Mouse (Mus musculus) gastrocnemius, postnatal 36 days (tissue): Measurements from ENCODE around the gene Cand2. TPM values are rescaled to one million over a fixed set of nuclear protein-coding genes. Genes with fewer than 3 reads are reported as not detected.

Experiments used
- DNase-seq, 2 experiments: peaks; one replicate each; pipeline ENCODE4 v3.0.0; 2022
- intact Hi-C: fragments of 180-260 bp; cut with DNase I; formaldehyde crosslinking; loops from one replicate; pipeline ENCODE4 v1.15.1; 2025
- long read RNA-seq, 2 experiments: library from polyadenylated mRNA; stranded (forward); transcript quantifications; one replicate each; pipeline ENCODE4 v2.0.0; 2021
- total RNA-seq, 2 experiments: library from RNA; stranded (reverse); gene quantifications; 2 replicates each; pipeline ENCODE4 v1.2.3; 2021

Gene Cand2
- 10 to 100 TPM; 66.8 to 71.3 TPM for total RNA-seq
- long read RNA-seq, experiment 1, full-length matches to known transcripts = 12 of 53 reads
- long read RNA-seq, experiment 1, partial matches to known transcripts = 33 of 53 reads
- long read RNA-seq, experiment 1, other reads (novel, unspliced or antisense) = 8 of 53 reads
- long read RNA-seq, experiment 2, full-length matches to known transcripts = 10 of 73 reads
- long read RNA-seq, experiment 2, partial matches to known transcripts = 63 of 73 reads
- long read RNA-seq, experiment 2, other reads (novel, unspliced or antisense) = 0 of 73 reads

DNA sequence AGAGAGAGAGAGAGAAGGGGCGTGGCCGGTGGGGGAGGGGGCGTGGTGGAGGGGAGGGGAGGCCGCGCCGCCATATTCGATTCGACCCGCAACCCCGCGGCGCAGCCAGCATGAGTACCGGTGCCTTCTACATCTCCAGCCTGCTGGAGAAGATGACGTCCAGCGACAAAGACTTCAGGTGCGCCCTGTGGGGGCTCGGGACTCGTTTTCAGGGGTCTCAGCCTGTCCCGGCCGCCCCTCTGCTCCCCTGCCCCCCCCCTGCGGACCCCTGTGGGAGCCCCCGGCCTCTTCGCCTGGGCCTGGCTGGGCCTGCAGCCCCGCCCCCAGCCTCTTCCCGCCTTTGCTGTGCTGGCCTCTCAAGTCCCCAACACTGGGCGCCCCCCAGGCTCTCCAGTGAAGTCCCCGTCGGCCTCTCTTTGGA lies at the start of gene Cand2:
Gene Cand2, plus strand, starts transcription at position 38 of the 421 bp plus-strand sequence.
- intact Hi-C loops = no loop called here
- DNase-seq = peak in 1 of 2 experiments; percentile 33

DNA sequence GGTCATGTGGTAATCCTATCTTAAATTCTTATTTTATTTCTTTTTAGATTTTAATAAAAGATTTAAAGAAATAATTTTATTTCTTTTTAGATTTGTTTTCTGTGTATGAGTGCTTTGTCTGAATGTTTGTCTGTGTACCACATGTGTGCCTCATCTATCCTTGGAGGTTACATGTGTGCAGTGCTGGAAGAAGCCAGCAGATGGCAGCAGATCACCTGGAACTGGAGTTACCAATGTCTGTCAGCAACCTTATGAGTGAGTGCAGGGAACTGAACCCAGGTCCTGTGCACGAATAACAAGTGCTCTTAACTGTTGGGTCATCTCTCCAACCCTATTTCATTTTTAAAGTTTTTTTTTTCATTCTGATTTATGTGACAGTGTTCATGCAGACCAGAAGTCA lies 47.2 kb upstream of the Cand2 start:
- peak in 1 of 2 experiments; percentile 33 for DNase-seq
- intact Hi-C loops = loop anchor here (10.0 kb wide), 1 partner anchor 78 kb away; the partner anchor contains the start of gene Rpl32

DNA sequence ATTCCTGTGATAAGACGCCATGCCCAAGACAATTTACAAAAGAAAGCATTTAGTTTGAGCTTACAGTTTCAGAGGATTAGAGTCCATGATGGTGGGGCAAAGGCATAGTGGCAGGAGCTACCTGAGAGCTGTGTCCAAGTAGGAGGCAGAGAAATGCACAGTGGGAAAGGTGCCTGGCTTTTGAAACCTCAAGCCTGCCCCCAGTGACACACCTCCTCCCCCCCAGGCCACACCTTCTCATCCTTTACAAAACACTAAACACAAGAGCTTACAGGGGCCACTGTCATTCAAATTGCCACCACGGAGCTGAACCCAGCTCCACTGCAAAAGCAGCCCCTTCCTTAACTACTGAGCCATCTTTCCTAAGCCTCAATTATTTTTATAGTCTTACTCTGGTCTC lies 46.8 kb upstream of the Cand2 start:
- DNase-seq = no peak
- intact Hi-C loops = loop anchor here (10.0 kb wide), 1 partner anchor 77 kb away; the partner anchor contains the start of gene Rpl32

DNA sequence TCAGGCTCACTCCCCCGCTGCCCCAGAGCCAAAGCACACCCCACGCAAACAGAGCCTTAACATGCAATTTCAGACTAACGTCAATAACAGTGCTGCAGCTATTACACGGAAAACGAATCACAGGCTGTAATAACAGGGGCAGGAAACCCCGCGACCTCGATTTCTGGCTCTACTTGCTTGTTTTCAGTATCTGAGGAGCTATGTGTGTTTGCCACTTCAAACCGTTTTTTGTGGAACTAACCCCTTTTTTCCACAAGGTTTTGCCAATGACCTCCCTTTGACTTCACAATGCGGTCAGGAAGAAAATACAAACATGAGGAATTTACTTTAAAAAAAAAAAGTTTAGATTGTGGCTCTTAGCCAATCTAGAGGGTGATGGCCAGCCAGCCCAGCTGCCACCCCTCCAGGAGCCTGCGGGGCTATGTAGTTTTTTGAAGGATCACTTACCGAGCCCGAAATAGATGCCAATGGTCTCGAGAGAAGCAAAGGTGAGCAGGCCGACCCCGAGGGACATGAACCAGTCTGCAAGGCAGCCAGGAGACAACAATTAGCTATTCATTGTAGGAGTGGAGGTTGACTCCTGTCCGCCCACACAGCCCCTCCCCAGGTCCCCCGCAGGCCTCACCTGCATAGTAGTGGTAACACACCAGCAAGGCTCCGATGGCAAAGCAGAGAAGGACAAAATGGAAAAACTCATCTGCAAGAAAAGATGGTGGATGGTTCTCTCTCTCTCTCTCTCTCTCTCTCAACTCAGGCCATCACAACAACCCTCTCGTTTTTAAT lies 43.6 kb upstream of the Cand2 start:
- intact Hi-C loops = no loop called here

DNA sequence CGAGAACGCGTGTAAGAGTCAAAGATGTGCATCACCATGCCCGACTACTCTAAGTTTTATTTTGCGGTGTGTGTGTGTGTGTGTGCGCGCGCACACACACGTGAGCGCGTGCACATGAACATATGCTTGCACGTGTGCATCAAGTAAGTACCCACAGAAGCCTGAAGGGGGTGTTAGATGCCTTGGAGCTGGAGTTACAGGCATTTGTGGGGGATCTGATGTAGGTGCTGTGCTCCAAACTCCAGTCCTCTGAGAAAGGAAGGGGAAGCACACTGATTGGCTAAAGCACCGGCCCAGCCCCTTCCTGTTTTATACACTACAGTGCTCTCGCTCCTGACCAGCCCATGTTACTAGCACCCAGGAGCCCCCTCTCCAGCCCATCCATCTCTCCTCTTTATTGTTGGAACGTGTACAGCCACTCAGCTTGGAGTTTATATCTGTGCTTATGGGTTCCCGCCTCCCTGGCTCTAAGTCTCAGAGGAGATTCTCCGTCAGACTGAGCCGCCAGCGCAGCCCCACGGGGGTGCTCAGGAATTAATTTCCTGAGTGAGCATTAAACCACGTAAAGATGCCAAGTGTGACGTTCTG lies 41.9 kb upstream of the Cand2 start:
- intact Hi-C loops = no loop called here
- DNase-seq = no peak

More for the DNA sequence above, 43.6 kb upstream of the Cand2 start:
- DNase-seq = no peak

DNA sequence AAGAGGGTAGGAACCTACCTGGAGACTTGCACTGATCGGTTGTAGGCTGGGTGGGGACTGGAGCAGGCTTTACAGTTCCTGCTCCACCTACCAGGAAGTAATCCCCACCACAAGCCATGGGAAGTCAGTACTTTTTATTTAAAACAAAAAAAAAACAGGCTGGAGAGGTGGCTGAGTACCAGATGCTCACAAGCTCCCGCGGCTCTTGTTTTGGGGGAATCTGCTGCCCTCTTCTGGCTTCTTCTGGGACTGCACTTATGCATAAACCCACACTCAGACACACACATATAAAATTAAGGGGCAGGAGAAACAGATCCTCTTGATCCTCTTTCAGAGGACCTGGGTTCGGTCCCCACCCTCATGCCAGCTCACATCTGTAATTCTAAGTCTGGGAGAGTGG lies 39.4 kb upstream of the Cand2 start:
- intact Hi-C loops = no loop called here
- no peak for DNase-seq

DNA sequence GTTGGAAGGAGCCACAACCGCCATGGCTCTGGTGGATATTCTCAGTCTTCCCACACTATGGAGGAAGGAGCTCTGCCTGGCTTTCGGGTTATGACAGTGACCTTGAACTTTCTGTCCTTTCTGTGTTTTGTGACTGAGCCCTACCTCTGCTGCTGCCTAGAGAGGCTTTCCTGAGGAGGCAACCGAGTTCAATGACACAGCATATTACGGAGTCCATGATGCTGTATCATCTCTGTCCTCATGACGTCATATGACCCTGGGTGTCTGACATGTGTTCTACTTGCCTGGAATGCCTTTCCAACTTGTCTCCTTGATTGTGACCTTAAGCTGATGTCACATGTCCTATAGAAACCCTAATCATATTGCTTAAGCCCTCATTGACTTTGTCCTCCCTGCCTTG lies 35.3 kb upstream of the Cand2 start:
- intact Hi-C loops = no loop called here
- no peak for DNase-seq

DNA sequence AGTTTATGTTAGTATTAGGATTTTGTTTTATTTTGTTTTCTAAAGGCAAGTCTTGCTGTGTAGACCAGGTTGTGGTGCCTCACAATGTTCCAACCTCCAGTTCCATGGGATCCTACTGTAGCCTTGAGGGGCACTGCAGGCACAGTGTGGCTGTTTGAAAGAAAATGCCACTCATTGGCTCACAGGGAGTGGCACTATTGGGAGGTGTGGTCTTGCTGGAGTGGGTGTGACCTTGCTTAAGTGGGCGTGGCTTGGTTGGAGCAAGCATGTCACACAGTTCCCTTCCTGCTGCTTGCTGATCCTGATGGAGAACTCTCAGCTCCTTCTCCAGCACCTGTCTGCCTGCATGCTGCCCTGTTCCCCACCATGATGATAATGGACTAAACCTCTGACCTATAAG lies 30.8 kb upstream of the Cand2 start:
- intact Hi-C loops = no loop called here
- no peak for DNase-seq

DNA sequence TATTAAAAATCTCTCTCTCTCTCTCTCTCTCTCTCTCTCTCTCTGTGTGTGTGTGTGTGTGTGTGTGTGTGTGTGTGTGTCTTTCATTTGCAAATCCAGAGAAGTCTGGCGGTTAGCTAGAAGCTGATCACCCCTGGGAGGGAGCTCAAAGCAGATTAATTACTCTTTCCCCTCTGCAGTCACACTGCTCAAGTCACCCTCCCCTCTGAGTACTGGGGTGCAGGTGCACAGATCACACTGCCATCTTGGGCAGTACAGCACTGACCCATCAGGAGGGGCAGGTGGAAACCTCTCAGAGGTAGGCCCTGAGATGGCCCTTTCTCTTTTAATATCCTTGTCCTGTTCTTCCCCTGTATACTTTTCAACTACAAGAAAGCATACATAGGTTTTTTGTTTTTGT lies 28.0 kb upstream of the Cand2 start:
- intact Hi-C loops = no loop called here

DNA sequence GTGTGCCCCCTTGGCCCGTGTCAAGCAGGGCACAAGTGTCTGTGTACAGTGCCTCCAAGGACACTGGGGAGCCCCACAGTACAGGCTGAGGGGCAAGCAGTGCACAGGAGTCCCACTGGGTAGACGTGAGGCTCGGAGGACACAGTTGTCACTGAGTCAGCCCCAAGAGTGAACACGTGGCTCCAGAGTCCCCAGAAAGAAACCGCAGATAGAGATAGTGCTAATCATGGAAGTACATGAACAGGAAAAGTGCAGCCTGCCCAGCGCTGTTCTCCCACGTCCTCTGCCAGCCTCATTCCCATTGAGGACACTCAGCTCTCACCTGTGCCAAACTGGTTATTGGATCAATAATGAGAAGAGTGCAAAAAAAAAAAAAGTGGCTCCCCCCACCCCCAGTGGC lies 18.8 kb upstream of the Cand2 start:
- intact Hi-C loops = no loop called here
- DNase-seq = no peak

More for the DNA sequence above, 28.0 kb upstream of the Cand2 start:
- DNase-seq = no peak

DNA sequence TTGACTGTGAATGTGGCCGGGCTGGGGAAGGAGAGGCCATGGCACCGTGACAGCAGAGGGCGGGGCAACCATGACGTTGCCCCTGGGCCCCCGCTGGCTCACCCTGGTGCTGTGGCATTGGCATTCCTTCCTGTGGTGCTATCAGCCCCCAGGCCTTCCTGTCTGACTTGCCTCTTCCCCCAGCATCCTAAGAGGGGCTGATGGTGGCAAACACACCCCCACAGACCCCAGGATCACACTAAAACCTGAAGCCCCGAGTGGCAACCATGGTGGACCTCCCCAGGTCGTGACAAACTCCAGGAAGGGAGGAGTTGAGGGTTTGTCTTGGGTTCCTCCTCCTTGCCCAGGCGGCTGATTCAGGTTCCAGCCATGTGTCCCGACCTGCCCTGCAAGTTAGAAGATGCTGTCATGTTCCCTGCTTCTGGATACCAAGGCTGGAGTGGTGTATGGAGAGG lies 15.3 kb upstream of the Cand2 start:
- DNase-seq = no peak
- intact Hi-C loops = no loop called here

DNA sequence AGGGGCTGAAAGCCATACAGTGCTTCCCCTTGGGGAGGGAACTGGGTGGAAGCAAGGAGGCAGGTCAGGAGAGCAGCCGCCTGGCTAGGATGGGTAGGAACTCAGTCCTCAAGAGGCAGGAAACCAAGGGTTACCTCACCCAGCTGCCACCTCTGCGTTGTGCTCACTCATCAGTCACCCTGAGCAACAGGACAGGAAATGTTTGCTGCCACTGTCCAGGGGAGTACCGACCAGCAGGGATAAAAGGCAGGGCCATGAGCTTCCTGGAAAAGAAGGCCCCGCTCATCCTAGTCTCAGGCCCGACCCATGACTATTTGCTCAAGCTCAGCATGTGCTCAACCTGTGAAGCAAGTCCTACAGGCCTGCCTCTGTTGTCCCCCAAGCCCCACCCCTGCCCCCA lies 14.9 kb upstream of the Cand2 start:
- DNase-seq = no peak
- intact Hi-C loops = no loop called here

DNA sequence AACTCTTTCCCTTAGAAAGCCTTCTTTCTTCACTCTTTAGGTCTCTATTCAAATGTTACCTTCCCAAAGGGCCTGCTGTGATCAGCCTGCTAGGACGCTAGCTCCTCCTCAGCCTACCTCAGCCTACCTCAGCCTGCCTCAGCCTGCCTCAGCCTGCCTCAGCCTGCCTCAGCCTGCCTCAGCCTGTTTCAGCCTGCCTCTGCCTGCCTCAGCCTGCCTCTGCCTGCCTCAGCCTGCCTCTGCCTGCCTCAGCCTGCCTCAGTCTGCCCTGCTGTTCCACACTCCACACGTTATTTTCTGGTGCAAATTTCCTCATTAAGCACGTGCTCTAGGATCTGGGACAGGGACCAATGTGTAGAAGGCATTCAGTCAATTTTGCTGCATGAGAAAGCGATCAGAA lies 14.2 kb upstream of the Cand2 start:
- intact Hi-C loops = no loop called here
- no peak for DNase-seq

DNA sequence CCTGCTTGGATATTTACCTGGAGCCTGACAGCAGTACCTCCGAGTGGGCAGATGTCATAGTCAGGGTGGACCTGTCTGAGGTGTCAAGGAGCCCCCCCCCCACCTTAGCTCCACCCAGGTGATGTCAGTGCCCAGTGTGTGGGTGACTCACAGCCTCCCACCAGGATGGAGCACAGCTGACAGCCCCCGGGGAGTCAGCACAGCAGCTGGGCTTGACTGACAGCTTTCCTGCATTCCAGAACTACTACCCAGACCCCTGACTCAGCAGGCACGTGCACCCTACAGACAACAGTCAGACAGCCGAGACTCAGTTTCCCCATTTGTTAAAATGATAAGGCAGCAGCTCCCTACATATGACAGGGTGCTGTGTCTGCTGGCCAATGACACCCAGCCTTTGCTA lies 13.4 kb upstream of the Cand2 start:
- DNase-seq = no peak
- intact Hi-C loops = no loop called here

DNA sequence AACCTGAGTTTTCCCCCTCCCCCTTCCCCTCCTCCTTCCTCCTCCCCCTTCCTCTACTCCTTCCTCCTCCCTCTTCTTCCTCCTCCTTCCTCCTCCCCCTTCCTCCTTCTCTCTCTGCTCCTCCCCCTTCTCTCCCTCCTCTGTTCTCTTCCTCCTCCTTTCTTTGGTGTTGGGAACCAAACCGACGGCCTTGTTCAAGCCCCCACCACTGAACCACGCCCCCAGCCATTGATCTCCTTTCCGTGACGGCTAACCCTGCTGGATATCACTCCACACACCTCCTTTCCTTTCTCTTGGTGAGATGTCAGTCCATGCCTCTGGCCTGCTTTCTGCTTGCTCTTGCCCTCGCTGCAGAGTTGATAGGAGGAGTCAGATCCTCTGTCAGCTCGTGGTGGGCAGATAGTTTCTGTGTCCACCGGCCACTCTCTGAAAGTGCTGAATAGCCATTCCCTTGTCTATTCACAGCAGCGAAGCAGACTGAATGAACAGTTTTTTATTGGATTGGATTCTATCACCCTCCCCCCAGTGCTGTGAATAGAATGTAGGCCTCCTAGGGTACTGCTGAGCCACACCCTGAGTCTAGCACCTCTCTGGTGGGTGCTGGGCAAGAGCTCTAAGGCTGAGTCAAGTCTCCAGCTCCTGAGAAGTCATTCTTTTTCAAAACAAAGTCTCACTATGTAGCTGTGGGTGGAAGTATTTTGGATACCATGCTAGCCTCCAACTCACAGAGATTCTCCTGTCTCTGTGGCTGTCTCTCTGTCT lies 12.2 kb upstream of the Cand2 start, which contains the start of gene Tmem40:
Gene Tmem40, minus strand, starts transcription at position 416 of the 762 bp plus-strand sequence.
- DNase-seq = no peak
- intact Hi-C loops = no loop called here

DNA sequence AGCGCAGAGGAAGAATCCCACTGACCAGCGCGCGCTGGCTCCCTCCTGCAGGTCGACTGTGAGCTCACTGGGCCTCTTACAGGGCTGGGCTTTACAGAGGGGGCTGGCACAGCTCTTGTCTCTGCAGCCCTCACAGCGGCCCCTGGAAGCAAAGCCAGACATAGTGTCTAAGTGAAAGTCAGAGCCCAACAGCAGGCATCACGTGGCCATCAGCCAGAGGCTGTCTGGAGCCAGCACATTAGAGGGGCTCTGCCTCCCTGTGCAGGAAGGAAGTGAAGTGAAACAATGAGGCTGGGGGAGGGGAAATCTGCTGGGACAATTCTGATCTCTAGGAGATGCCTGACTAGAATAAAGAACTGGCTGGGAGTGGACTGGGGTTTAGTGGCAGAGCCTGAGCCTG lies 10.2 kb upstream of the Cand2 start:
- DNase-seq = no peak
- intact Hi-C loops = no loop called here

DNA sequence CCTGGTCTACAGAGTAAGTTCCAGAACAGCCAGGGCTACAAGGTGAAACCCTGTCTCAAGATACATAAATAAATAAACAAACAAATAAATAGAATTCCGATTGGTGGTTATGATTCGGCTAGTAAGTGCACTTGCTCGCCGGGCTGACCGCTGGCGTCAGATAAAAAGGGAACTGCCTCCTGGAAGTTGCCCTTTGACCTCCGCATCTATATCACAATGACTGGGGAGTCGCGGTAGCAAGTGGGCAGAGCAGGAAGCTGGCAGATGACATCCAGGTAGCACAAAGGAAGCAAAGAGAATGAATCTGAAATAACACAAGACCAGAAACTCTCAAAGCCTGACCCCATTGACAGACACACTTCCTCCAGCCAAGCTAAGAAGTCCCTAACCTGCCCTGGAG lies 7.0 kb upstream of the Cand2 start:
- intact Hi-C loops = no loop called here
- DNase-seq = no peak

DNA sequence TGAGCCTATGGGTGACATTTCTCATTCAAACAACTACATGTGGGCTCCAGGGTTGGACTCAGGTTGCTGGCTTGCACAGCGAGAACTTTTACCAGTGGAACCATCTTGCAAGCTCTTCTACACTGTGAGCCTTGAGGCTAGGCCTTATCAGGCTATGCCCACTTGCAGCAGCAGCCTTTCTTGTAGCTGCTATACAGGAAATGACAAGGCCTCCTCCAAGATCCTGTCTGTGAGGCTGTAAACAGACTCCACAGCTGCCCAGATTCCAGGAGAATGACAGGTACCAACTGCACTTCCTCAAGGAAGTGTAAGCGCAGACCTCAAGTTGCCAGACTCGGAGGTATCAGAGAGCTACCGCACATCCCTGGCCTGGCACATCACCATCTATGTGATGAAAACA lies 6.1 kb upstream of the Cand2 start:
- intact Hi-C loops = no loop called here

DNA sequence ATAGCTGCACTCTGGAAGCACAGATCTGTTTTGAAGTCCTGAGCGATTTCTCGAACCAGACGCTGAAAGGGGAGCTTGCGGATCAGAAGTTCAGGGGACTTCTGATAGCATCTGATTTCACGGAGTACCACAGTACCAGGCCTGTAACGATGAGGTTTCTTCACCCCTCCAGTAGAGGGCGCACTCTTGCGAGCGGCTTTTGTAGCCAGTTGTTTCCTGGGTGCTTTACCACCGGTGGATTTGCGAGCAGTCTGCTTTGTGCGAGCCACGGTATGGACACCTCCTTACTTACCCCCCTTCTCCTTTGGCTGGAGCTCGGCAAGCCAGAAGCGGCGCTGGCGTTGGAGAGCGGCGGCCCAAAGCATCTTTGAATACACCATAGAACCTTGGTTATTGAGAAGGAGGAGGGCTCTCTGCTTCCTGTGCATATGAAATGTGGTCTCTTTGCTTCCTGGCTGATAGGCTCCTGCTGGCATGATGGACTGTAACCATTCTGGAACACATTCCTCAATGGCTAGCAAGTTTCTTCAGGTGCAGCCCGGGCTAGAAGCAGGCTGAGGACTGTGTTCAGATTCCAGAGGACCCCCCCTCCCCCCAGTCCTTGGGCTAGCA lies 4.2 kb upstream of the Cand2 start:
- intact Hi-C loops = no loop called here
- DNase-seq = no peak

More for the DNA sequence above, 6.1 kb upstream of the Cand2 start:
- no peak for DNase-seq

DNA sequence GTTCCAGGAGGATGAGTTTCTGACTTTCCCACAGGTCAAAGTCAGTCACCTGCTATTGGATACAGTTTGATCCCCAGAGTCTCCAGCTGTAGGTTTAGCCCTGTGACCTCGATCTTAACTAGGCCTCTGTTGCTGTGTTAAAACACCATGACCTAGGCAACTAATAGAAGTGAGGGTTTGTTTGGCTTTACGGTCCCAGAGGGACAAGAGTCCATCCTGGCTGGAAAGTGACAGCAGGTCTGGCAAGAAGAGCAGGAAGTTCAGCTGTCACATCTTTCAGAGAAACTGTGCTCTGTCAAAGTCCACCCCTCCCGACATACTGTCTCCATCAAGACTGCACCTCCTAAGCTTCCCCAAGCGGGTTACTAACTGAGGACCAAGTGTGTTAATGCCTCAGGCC lies 3.5 kb upstream of the Cand2 start:
- no peak for DNase-seq
- intact Hi-C loops = no loop called here
